Mouse (Mus musculus) limb, embryonic 13.5 days (tissue): ENCODE measurements at regions not wholly inside any gene's neighbourhood (a gene's known extent, or its start where the extent isn't known, plus 50 kb on each side); places are given as distances from the start of the nearest gene placed in this dataset.

Experiments used
- ATAC-seq: fragments of 200-750 bp; cut with Nextera tagmentation; 2 replicates; pipeline ENCODE4 v1.8.0; 2017; ENCODE audit warnings: low read depth, moderate number of reproducible peaks, moderate TSS enrichment; ENCODE audit not compliant: low FRiP score
- H3K27ac ChIP-seq: fragments of 300-500 bp; sonication (generic); 2 replicates; pipeline ENCODE4 v1.5.1; 2015; ENCODE audit warnings: inconsistent platforms, mild to moderate bottlenecking, moderate library complexity
- H3K27me3 ChIP-seq: fragments of 300-500 bp; sonication (generic); 2 replicates; pipeline ENCODE4 v1.6.1; 2015; ENCODE audit warnings: mild to moderate bottlenecking, inconsistent platforms
- H3K36me3 ChIP-seq: fragments of 300-500 bp; sonication (generic); 2 replicates; pipeline ENCODE4 v1.6.1; 2015; ENCODE audit warnings: inconsistent platforms, mild to moderate bottlenecking, moderate library complexity
- H3K4me1 ChIP-seq: fragments of 300-500 bp; sonication (generic); 2 replicates; pipeline ENCODE4 v1.6.1; 2015; ENCODE audit warnings: inconsistent platforms
- H3K4me2 ChIP-seq: fragments of 300-500 bp; sonication (generic); replicated peaks from 2 replicates; pipeline ENCODE4 v1.6.1; 2015; ENCODE audit warnings: inconsistent platforms, mild to moderate bottlenecking, moderate library complexity
- H3K4me3 ChIP-seq: fragments of 300-500 bp; sonication (generic); 2 replicates; pipeline ENCODE4 v1.5.1; 2015; ENCODE audit warnings: moderate library complexity, mild to moderate bottlenecking, inconsistent platforms
- H3K9ac ChIP-seq: fragments of 300-500 bp; sonication (generic); 2 replicates; pipeline ENCODE4 v1.6.1; 2015; ENCODE audit warnings: mild to moderate bottlenecking, inconsistent platforms
- H3K9me3 ChIP-seq: fragments of 300-500 bp; sonication (generic); 2 replicates; pipeline ENCODE4 v1.6.1; 2016; ENCODE audit warnings: inconsistent platforms
- WGBS: fragments of 180-500 bp; shearing (Covaris S2); methylation state at CpG from one replicate; pipeline ENCODE4 v1.1.7; 2015; 5-methylcytosine and 5-hydroxymethylcytosine counted together

- 82% methylated on average over 3 of the region's 3 CpGs for WGBS
Observed at GRCm38 (mm10) chr12:97953336-97953735, 305.9 kb downstream of the Galc start.

GRCm38 (mm10) chr12:97952204-97952603 is 307.1 kb downstream of the Galc start:
- no peaks in the 10 kb centered on the region for H3K9me3 ChIP-seq
- H3K27me3 ChIP-seq: no peaks in the 10 kb centered on the region
- H3K36me3 ChIP-seq: no peaks in the 10 kb centered on the region
- H3K9ac ChIP-seq: no peak overlapping the region
- H3K27ac ChIP-seq: no peak overlapping the region
- no peak overlapping the region for H3K4me2 ChIP-seq
- WGBS: 63% methylated on average over 8 of the region's 8 CpGs
- H3K4me1 ChIP-seq: 0 out of 2 replicates have a peak, but pooled peaks cover 3% of the 10 kb centered on the region
- H3K4me3 ChIP-seq: no peak overlapping the region
- no peak for ATAC-seq

More at GRCm38 (mm10) chr12:97953336-97953735, 305.9 kb downstream of the Galc start:
- Histone ChIP-seq H3K4me3 (no peak overlapping the region), H3K9ac (no peak overlapping the region), H3K36me3 (no peaks in the 10 kb centered on the region), H3K4me2 (no peak overlapping the region), H3K9me3 (no peaks in the 10 kb centered on the region), H3K27ac (no peak overlapping the region), H3K4me1 (0 out of 2 replicates have a peak, but pooled peaks cover 3% of the 10 kb centered on the region), H3K27me3 (no peaks in the 10 kb centered on the region)
- no peak for ATAC-seq

- 84% methylated on average over 3 of the region's 3 CpGs for WGBS
- ATAC-seq: no peak
- Histone ChIP-seq H3K4me2 (no peak overlapping the region), H3K4me3 (no peak overlapping the region), H3K27me3 (no peaks in the 10 kb centered on the region), H3K36me3 (no peaks in the 10 kb centered on the region), H3K9me3 (no peaks in the 10 kb centered on the region), H3K9ac (no peak overlapping the region), H3K4me1 (0 out of 2 replicates have a peak, but pooled peaks cover 3% of the 10 kb centered on the region), H3K27ac (no peak overlapping the region)
Observed at GRCm38 (mm10) chr12:97950072-97950471, 309.2 kb downstream of the Galc start.

GRCm38 (mm10) chr12:97947421-97947820 is 311.8 kb downstream of the Galc start:
- Histone ChIP-seq H3K4me3 (no peak overlapping the region), H3K4me1 (0 out of 2 replicates have a peak, but pooled peaks cover 3% of the 10 kb centered on the region), H3K9me3 (no peaks in the 10 kb centered on the region), H3K36me3 (no peaks in the 10 kb centered on the region), H3K27ac (no peak overlapping the region), H3K9ac (no peak overlapping the region), H3K27me3 (no peaks in the 10 kb centered on the region), H3K4me2 (no peak overlapping the region)
- ATAC-seq: no peak
- WGBS: 80% methylated on average over 8 of the region's 8 CpGs

- 76% methylated on average over 5 of the region's 5 CpGs for WGBS
- Histone ChIP-seq H3K9ac (no peak overlapping the region), H3K4me3 (no peak overlapping the region), H3K27me3 (no peaks in the 10 kb centered on the region), H3K27ac (no peak overlapping the region), H3K9me3 (no peaks in the 10 kb centered on the region), H3K4me2 (no peak overlapping the region), H3K4me1 (no peaks in the 10 kb centered on the region), H3K36me3 (no peaks in the 10 kb centered on the region)
- ATAC-seq: no peak
Observed at GRCm38 (mm10) chr12:97938361-97938760, 320.9 kb downstream of the Galc start.

GRCm38 (mm10) chr12:97929877-97930276 is 329.4 kb downstream of the Galc start:
- H3K9me3 ChIP-seq: no peaks in the 10 kb centered on the region
- 66% methylated on average over 5 of the region's 5 CpGs for WGBS
- no peak for ATAC-seq

GRCm38 (mm10) chr12:97927036-97927435 is 332.2 kb downstream of the Galc start:
- no peak for ATAC-seq

More at GRCm38 (mm10) chr12:97929877-97930276, 329.4 kb downstream of the Galc start:
- H3K27me3 ChIP-seq: no peaks in the 10 kb centered on the region
- H3K36me3 ChIP-seq: no peaks in the 10 kb centered on the region
- no peak overlapping the region for H3K27ac ChIP-seq
- H3K4me1 ChIP-seq: no peaks in the 10 kb centered on the region
- no peak overlapping the region for H3K4me3 ChIP-seq
- no peak overlapping the region for H3K4me2 ChIP-seq
- H3K9ac ChIP-seq: no peak overlapping the region

GRCm38 (mm10) chr12:97921349-97922264 is 337.7 kb downstream of the Galc start:
- H3K4me1 ChIP-seq: 0 out of 2 replicates have a peak, but pooled peaks cover 4% of the 10 kb centered on the region
- H3K9me3 ChIP-seq: no peaks in the 10 kb centered on the region
- no peaks in the 10 kb centered on the region for H3K27me3 ChIP-seq
- no peak overlapping the region for H3K4me3 ChIP-seq
- ATAC-seq: no peak
- no peak overlapping the region for H3K9ac ChIP-seq
- H3K4me2 ChIP-seq: no peak overlapping the region
- WGBS: 63% methylated on average over 21 of the region's 21 CpGs
- no peak overlapping the region for H3K27ac ChIP-seq
- no peaks in the 10 kb centered on the region for H3K36me3 ChIP-seq

More at GRCm38 (mm10) chr12:97927036-97927435, 332.2 kb downstream of the Galc start:
- Histone ChIP-seq H3K4me1 (no peaks in the 10 kb centered on the region), H3K27me3 (no peaks in the 10 kb centered on the region), H3K9ac (no peak overlapping the region), H3K27ac (no peak overlapping the region), H3K9me3 (no peaks in the 10 kb centered on the region), H3K36me3 (no peaks in the 10 kb centered on the region), H3K4me2 (no peak overlapping the region), H3K4me3 (no peak overlapping the region)
- 95% methylated on average over 1 of the region's 1 CpGs for WGBS

- Histone ChIP-seq H3K27ac (no peak overlapping the region), H3K9me3 (no peaks in the 10 kb centered on the region), H3K4me1 (0 out of 2 replicates have a peak, but pooled peaks cover 4% of the 10 kb centered on the region), H3K36me3 (no peaks in the 10 kb centered on the region), H3K27me3 (no peaks in the 10 kb centered on the region), H3K4me2 (no peak overlapping the region), H3K9ac (no peak overlapping the region), H3K4me3 (no peak overlapping the region)
- WGBS: 89% methylated on average over 3 of the region's 3 CpGs
- no peak for ATAC-seq
Observed at GRCm38 (mm10) chr12:97918416-97918815, 340.8 kb downstream of the Galc start.

- no peak for ATAC-seq
- Histone ChIP-seq H3K9ac (no peak overlapping the region), H3K4me1 (no peaks in the 10 kb centered on the region), H3K4me3 (no peak overlapping the region), H3K36me3 (no peaks in the 10 kb centered on the region), H3K27ac (no peak overlapping the region), H3K4me2 (no peak overlapping the region), H3K9me3 (no peaks in the 10 kb centered on the region), H3K27me3 (no peaks in the 10 kb centered on the region)
- WGBS: 59% methylated on average over 4 of the region's 4 CpGs
Observed at GRCm38 (mm10) chr12:97915026-97915425, 344.2 kb downstream of the Galc start.

- Histone ChIP-seq H3K4me1 (no peaks in the 10 kb centered on the region), H3K36me3 (no peaks in the 10 kb centered on the region), H3K4me2 (no peak overlapping the region), H3K9ac (no peak overlapping the region), H3K27ac (no peak overlapping the region), H3K27me3 (no peaks in the 10 kb centered on the region), H3K4me3 (no peak overlapping the region), H3K9me3 (no peaks in the 10 kb centered on the region)
- no peak for ATAC-seq
- WGBS: 49% methylated on average over 1 of the region's 1 CpGs
Observed at GRCm38 (mm10) chr12:97912730-97913129, 346.5 kb downstream of the Galc start.

GRCm38 (mm10) chr12:97899266-97899665 is 360.0 kb downstream of the Galc start:
- Histone ChIP-seq H3K9ac (no peak overlapping the region), H3K36me3 (no peaks in the 10 kb centered on the region), H3K4me1 (peaks cover 4% of the 10 kb centered on the region), H3K4me2 (no peak overlapping the region), H3K9me3 (no peaks in the 10 kb centered on the region), H3K27ac (no peak overlapping the region), H3K27me3 (no peaks in the 10 kb centered on the region), H3K4me3 (no peak overlapping the region)
- ATAC-seq: no peak
- WGBS: 88% methylated on average over 5 of the region's 5 CpGs
